In genomic region chr11:100312096-100312679, GRCm38 (mm10) we compare ENCODE assay signal across 10 mouse cellular contexts. TPM values are rescaled to one million over a fixed set of nuclear protein-coding genes. Genes with fewer than 3 reads are reported as not detected.
DNase-seq lines count a peak whose midpoint lies in the region; TF ChIP-seq lines count a peak whose summit lies in the region.
"Had no signal": no experiment of that assay in that cellular context is flagged by ENCODE, and none has a peak within 500 bp of the region (broad histone marks: within the 10 kb centered on the region; RNA-seq: fewer than 3 reads in every experiment).

No protein-coding gene starts in this region.

- DNase-seq in gastrocnemius, adult 2 months: peak; percentile 44
- no peak for DNase-seq in gastrocnemius, postnatal 4 days (ENCODE audit: low spot score in 2 of 2)
- peak; percentile 49 to 56 for DNase-seq in right cerebral cortex, adult 2 months (ENCODE audit: low spot score in 2 of 2)
- DNase-seq in right cerebral cortex, postnatal 4 days: no peak
- DNase-seq in left cerebral cortex, postnatal 36 days (ENCODE audit: low spot score in 2 of 2): peak; percentile 47 to 56
- DNase-seq in B cell, adult 2 months: no peak
- no peak for DNase-seq in adrenal gland, postnatal 4 days (ENCODE audit: low spot score in 2 of 2)
- DNase-seq in urinary bladder, postnatal 10 days (ENCODE audit: low spot score): no peak
- DNase-seq: liver, postnatal 0 days had no signal

- no peak for TF ChIP-seq CTCF in gastrocnemius, adult 2 months (IDR thresholded peaks at IDR 0.05)

- H3K4me3 ChIP-seq in gastrocnemius, adult 2 months: no peak overlapping the region

- intact Hi-C loops in gastrocnemius, adult 2 months (cut with DNase I): no loop called here
- intact Hi-C loops in left cerebral cortex, postnatal 36 days (cut with DNase I): no loop called here

- peak overlapping the region; percentile 35; the same call in 1 of the 2 replicates for H3K27ac ChIP-seq in gastrocnemius, adult 2 months

RNA-seq across cellular contexts. Expression of gene Eif1, which starts 7.5 kb away (rescaled TPM):
- 1,000 to 10,000 TPM; 1,442 to 1,567 TPM for total RNA-seq in gastrocnemius, adult 2 months (2021)
- total RNA-seq in gastrocnemius, postnatal 4 days (2021): 100 to 1,000 TPM; 842 to 874 TPM
- total RNA-seq in left cerebral cortex, postnatal 36 days (2021): 100 to 1,000 TPM; 712 to 762 TPM
- 100 to 1,000 TPM; 886 to 904 TPM for total RNA-seq in adrenal gland, postnatal 4 days (2021)

RNA-seq across cellular contexts. Expression of gene Gast, which starts 22.0 kb away (rescaled TPM):
- total RNA-seq in gastrocnemius, adult 2 months (2021): not detected
- not detected for total RNA-seq in gastrocnemius, postnatal 4 days (2021)
- total RNA-seq in left cerebral cortex, postnatal 36 days (2021): not detected
- not detected for total RNA-seq in adrenal gland, postnatal 4 days (2021)
- total RNA-seq: hematopoietic stem cell, adult 5-6 weeks had no signal

RNA-seq across cellular contexts. Expression of gene Krt42, which starts 42.5 kb away (rescaled TPM):
- total RNA-seq in gastrocnemius, adult 2 months (2021): not detected
- total RNA-seq in gastrocnemius, postnatal 4 days (2021): not detected
- not detected for total RNA-seq in left cerebral cortex, postnatal 36 days (2021)
- total RNA-seq in adrenal gland, postnatal 4 days (2021): not detected
- total RNA-seq: hematopoietic stem cell, adult 5-6 weeks had no signal

RNA-seq across cellular contexts. Expression of gene Hap1, which starts 43.7 kb away (rescaled TPM):
- total RNA-seq in gastrocnemius, adult 2 months (2021): under 1 TPM in 1 of 2 experiments, not detected in 1; 0.14 TPM
- 1 to 10 TPM; 1.5 to 1.7 TPM for total RNA-seq in gastrocnemius, postnatal 4 days (2021)
- 100 to 1,000 TPM in 1 of 2 experiments, 10 to 100 TPM in 1; 88.1 to 173 TPM for total RNA-seq in left cerebral cortex, postnatal 36 days (2021)
- 100 to 1,000 TPM; 106 to 110 TPM for total RNA-seq in adrenal gland, postnatal 4 days (2021)
- total RNA-seq: hematopoietic stem cell, adult 5-6 weeks had no signal

RNA-seq across cellular contexts. Expression of gene Krt17, which starts 51.4 kb away (rescaled TPM):
- not detected for total RNA-seq in gastrocnemius, adult 2 months (2021)
- total RNA-seq in gastrocnemius, postnatal 4 days (2021): under 1 TPM; 0.29 to 0.44 TPM
- total RNA-seq in left cerebral cortex, postnatal 36 days (2021): not detected
- total RNA-seq in adrenal gland, postnatal 4 days (2021): under 1 TPM; 0.25 to 0.31 TPM
- total RNA-seq: hematopoietic stem cell, adult 5-6 weeks had no signal

Comparison
In these comparisons a context has a peak if more than half of its experiments do, and no peak if none do; other contexts are left out.
1. DNase-seq: peak in gastrocnemius, adult 2 months (single experiment), right cerebral cortex, adult 2 months (2 of 2) and left cerebral cortex, postnatal 36 days (2 of 2); none in gastrocnemius, postnatal 4 days (0 of 2), right cerebral cortex, postnatal 4 days (single experiment), B cell, adult 2 months (0 of 2), adrenal gland, postnatal 4 days (0 of 2) and urinary bladder, postnatal 10 days (single experiment).